Mouse (Mus musculus): ENCODE data around the gene C2cd5. TPM values are rescaled to one million over a fixed set of nuclear protein-coding genes. Genes with fewer than 3 reads are reported as not detected.
"Not testable (repeated sequence)": the region's sequence is repeated elsewhere in the genome, so short reads cannot be mapped to it uniquely, and the experiment has no call there.

C2cd5 gene
- polyA plus RNA-seq, 1 experiment: 6.1 TPM

DNA sequence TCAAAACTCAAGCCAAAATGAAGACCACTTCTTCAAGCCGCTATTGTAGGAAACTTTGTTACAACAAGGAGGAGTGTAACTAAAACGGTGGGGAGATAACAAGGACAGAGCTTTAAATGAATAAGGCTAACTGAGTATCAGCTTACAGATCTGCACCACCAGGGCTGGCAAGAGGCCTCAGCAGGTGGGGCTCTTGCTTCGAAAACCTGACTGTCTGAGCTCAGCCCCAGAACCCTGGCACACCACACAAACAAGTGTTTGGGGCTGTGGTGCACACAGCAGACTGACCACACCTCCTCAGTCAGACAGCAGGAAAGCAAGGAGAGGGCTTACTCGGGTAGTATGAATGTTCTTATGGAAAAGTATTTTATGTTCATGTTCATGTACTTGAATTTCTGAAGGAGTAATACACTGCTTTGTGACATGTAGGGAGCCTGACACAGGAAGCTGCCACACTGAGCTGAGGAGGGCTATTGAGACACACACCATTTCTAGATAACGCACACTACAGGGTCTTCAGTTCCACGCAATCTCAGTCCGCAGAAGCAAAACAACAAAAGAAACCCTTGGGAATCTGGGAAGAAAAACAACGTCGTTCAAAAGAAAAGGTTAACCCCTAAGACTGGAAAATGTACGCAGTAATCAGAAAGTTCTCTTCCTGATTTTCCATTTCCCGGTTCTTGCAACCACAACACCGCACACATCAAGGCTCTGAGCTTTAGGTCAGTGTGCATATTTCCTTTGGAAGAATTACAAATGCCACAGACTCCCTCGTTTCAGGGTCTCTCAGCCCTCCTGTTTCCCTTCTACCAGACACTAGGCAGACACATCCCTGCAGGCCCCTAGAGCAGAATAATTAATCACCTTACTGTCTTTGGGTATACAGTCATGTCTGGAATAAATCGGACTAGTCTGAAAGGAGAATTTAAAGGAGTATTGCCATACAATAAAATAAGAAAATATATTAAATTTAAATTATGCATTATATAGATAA lies 105.9 kb downstream of the C2cd5 start:
- no peaks in the 10 kb centered on the region for H3K4me1 ChIP-seq (ENCODE audit: control insufficient read depth, insufficient read depth, insufficient read length, low read length)
- no peak overlapping the region for H3K27ac ChIP-seq (replicated peaks; ENCODE audit: low read depth, low read length)
- no peak overlapping the region for H3K4me3 ChIP-seq (ENCODE audit: insufficient read depth, low read depth, low read length)

- no peak overlapping the region for H3K27ac ChIP-seq (replicated peaks; ENCODE audit: low read depth, low read length)
- no peaks in the 10 kb centered on the region for H3K4me1 ChIP-seq (ENCODE audit: control insufficient read depth, insufficient read depth, insufficient read length, low read length)
- H3K4me3 ChIP-seq (ENCODE audit: insufficient read depth, low read depth, low read length): no peak overlapping the region
Observed at GRCm38 (mm10) chr6:142992971-142993370, 107.0 kb downstream of the C2cd5 start.

- H3K27ac ChIP-seq (replicated peaks; ENCODE audit: low read depth, low read length): no peak overlapping the region
- no peaks in the 10 kb centered on the region for H3K4me1 ChIP-seq (ENCODE audit: control insufficient read depth, insufficient read depth, insufficient read length, low read length)
- H3K4me3 ChIP-seq (ENCODE audit: insufficient read depth, low read depth, low read length): no peak overlapping the region
Observed at GRCm38 (mm10) chr6:142992099-142992498, 107.8 kb downstream of the C2cd5 start.

DNA sequence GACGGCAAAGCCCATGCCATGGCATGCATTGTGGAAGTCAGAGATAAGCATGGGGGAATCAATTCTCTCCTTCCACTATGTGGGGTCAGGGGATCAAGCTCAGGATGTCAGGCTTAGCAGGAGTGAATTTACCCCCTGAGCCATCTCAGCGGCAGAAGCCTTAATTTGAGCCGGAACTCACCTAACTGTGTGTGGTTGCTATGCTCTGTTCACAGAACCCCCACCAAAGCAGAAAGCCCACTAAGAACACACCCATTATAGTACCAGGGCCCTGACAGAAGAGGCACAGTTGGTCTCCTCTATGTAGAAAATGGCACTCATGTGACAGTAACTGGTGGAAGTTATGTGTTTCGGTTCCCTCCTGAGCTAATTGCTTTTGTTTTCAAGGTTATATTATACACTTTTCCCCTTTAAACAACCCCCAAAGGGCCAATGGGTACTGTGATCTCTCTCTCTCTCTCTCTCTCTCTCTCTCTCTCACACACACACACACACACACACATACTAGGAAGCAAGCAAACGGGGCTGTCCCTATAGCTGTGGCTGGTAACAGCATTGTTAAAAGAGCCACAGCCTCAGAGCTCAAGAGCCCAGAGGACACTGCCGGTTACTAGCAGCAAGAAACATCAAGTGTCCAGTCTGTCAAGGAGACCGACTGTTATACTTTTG lies 108.4 kb downstream of the C2cd5 start:
- Histone ChIP-seq H3K4me1 (ENCODE audit: control insufficient read depth, insufficient read depth, insufficient read length, low read length) (no peaks in the 10 kb centered on the region), H3K27ac (replicated peaks; ENCODE audit: low read depth, low read length) (no peak overlapping the region), H3K4me3 (ENCODE audit: insufficient read depth, low read depth, low read length) (no peak overlapping the region)

DNA sequence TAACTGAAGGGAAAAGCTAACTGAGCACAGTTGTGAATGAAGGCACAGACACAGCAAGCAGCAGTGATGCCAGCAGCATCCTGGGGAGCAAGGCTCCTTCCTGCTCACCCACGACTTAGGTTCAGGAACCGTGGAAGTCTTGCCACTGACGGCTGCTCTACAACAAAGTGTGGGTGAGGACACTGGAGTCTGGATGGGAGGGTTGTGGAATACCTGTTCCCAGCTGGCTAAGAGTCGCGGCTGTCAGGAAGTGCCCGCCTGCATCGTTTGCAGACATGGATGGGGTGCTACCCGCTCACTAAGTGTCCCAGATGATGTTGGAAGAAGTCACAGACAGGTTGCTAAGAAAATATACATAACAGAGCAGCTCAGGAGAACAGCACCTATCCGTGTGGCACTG lies 109.4 kb downstream of the C2cd5 start:
- Histone ChIP-seq H3K4me1 (ENCODE audit: control insufficient read depth, insufficient read depth, insufficient read length, low read length) (no peaks in the 10 kb centered on the region), H3K4me3 (ENCODE audit: insufficient read depth, low read depth, low read length) (no peak overlapping the region), H3K27ac (replicated peaks; ENCODE audit: low read depth, low read length) (no peak overlapping the region)

DNA sequence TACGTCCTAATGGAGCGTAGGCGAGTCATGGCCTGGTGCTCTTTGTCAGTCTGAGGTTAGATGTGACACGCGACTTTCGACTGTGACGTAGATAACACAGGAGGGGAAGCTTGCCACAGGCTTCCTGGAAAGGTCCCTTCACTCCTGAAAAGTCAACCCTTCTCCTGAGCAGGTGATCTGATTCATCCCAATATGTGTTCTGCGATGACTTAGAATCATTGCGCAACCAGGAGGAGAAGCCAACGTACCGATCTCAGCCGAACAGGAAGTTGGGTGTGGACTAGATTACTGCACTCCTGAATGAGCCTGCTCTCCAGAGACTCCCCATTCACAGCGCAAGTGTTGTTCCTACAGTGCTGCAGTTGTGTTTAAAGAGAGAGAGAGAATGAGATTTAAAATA lies 110.4 kb downstream of the C2cd5 start:
- Histone ChIP-seq H3K4me1 (ENCODE audit: control insufficient read depth, insufficient read depth, insufficient read length, low read length) (no peaks in the 10 kb centered on the region), H3K27ac (replicated peaks; ENCODE audit: low read depth, low read length) (no peak overlapping the region), H3K4me3 (ENCODE audit: insufficient read depth, low read depth, low read length) (no peak overlapping the region)

DNA sequence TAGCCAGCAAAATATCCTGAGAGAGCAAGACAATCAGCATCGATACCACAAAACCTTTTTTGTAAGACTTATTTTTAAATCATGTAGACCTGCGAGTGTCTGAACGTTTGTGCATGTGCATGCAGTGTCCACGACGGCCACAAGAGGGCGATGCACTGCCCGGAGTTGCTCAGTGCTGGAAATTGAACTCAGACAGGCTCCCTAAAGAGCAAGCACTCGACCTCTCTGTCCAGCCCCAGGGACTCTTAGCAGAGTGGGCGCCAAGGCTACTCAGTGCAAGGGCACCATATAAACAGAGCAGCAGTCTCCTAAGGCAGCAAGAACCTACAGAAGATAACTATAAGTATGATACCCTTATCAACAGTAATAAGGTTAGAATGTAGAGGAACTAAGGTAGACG lies 111.2 kb downstream of the C2cd5 start:
- H3K4me1 ChIP-seq (ENCODE audit: control insufficient read depth, insufficient read depth, insufficient read length, low read length): no peaks in the 10 kb centered on the region
- no peak overlapping the region for H3K27ac ChIP-seq (replicated peaks; ENCODE audit: low read depth, low read length)
- no peak overlapping the region for H3K4me3 ChIP-seq (ENCODE audit: insufficient read depth, low read depth, low read length)

- H3K27ac ChIP-seq (replicated peaks; ENCODE audit: low read depth, low read length): no peak overlapping the region
- no peaks in the 10 kb centered on the region for H3K4me1 ChIP-seq (ENCODE audit: control insufficient read depth, insufficient read depth, insufficient read length, low read length)
- H3K4me3 ChIP-seq (ENCODE audit: insufficient read depth, low read depth, low read length): no peak overlapping the region
Observed at GRCm38 (mm10) chr6:142988231-142988630, 111.7 kb downstream of the C2cd5 start.

DNA sequence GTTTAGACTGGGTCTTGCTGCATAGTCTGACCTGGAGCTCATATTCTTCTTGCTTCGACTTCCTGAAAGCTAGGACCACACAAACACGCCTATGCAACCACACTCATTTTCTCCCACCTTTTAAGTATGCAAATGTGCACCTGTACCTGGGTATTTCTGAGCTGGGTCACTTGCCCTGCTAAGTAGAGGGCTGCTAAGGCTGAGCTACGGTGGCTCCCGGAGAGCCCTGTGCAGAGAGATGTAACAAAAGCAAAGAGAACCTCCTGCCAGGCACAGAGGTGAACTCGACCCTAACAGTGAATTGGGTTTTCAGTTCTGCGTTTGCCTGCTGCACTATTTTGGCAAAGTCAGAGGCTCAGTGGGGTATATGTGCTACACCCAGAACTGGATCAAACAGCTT lies 112.3 kb downstream of the C2cd5 start:
- H3K4me3 ChIP-seq (ENCODE audit: insufficient read depth, low read depth, low read length): no peak overlapping the region
- H3K4me1 ChIP-seq (ENCODE audit: control insufficient read depth, insufficient read depth, insufficient read length, low read length): no peaks in the 10 kb centered on the region
- H3K27ac ChIP-seq (replicated peaks; ENCODE audit: low read depth, low read length): no peak overlapping the region

DNA sequence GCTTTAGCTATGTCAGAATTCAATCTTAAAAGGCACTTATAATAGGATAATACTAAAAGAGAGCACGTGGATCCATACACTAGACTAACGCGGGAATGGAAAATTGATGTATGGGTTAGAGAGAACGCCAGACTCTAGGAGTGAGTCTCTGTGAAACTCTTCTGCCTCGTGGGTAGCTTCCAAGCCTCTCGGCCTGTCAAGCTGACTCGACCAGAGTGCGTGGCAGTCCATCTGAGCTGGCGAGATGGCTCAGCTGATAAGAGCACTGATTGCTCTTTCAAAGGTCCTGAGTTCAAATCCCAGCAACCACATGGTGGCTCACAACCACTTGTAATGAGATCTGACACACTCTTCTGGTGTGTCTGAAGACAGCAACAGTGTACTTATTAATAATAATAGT lies 113.2 kb downstream of the C2cd5 start:
- not testable (repeated sequence) for H3K4me3 ChIP-seq (ENCODE audit: insufficient read depth, low read depth, low read length); H3K27ac ChIP-seq (replicated peaks; ENCODE audit: low read depth, low read length); H3K4me1 ChIP-seq (ENCODE audit: control insufficient read depth, insufficient read depth, insufficient read length, low read length)

GRCm38 (mm10) chr6:142985561-142986238 lies 114.2 kb downstream of the C2cd5 start:
- H3K4me1 ChIP-seq (ENCODE audit: control insufficient read depth, insufficient read depth, insufficient read length, low read length); H3K4me3 ChIP-seq (ENCODE audit: insufficient read depth, low read depth, low read length); H3K27ac ChIP-seq (replicated peaks; ENCODE audit: low read depth, low read length): not testable (repeated sequence)

GRCm38 (mm10) chr6:142979665-142980660 lies 120.0 kb downstream of the C2cd5 start:
- H3K27ac ChIP-seq (replicated peaks; ENCODE audit: low read depth, low read length): no peak overlapping the region
- no peak overlapping the region for H3K4me3 ChIP-seq (ENCODE audit: insufficient read depth, low read depth, low read length)
- H3K4me1 ChIP-seq (ENCODE audit: control insufficient read depth, insufficient read depth, insufficient read length, low read length): no peaks in the 10 kb centered on the region

DNA sequence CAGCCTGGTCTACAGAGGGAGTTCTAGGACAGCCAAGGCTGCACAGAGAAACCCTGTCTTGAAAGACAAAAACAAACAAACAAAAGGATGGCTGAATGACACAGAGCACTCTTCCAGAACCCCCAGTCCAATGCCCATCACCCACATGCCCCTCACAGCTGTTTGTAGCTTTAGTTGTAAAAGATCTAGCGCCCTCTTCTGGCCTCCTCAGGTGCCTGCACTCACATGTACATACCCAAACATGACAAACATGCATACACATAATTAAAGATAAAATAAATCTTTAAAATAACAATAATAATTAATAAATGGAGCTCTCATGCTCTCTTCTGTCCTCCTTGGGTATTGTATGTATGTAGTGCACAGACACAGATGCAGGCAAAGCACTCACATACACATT lies 122.7 kb downstream of the C2cd5 start:
- no peak overlapping the region for H3K27ac ChIP-seq (replicated peaks; ENCODE audit: low read depth, low read length)
- no peaks in the 10 kb centered on the region for H3K4me1 ChIP-seq (ENCODE audit: control insufficient read depth, insufficient read depth, insufficient read length, low read length)
- H3K4me3 ChIP-seq (ENCODE audit: insufficient read depth, low read depth, low read length): no peak overlapping the region

- no peak overlapping the region for H3K4me3 ChIP-seq (ENCODE audit: insufficient read depth, low read depth, low read length)
- H3K27ac ChIP-seq (replicated peaks; ENCODE audit: low read depth, low read length): no peak overlapping the region
- H3K4me1 ChIP-seq (ENCODE audit: control insufficient read depth, insufficient read depth, insufficient read length, low read length): no peaks in the 10 kb centered on the region
Observed at GRCm38 (mm10) chr6:142973289-142973688, 126.7 kb downstream of the C2cd5 start.
